In the genomic region with DNA sequence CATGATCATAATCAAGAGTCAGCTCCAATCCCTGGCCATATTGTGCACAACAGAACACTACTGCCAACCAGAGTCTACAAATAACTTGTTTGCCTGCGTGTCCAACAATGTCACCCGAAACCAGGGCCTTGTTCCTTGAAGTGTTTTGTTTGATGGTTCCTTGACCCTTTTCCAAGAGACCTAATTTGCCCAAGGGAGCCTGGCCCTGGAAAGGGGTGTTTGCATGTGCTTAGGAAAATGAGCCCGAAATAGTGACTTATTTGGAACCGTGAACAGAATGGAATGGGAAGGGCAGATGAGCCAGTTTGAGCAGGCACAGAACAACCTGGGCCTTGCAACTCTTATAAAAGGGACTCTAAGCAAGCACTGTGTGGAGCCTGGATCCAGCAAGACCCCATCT, we compare ENCODE assay signal across 18 mouse cellular contexts.
"Had no signal": no experiment of that assay in that cellular context is flagged by ENCODE, and none has a peak within 500 bp of the region (broad histone marks: within the 10 kb centered on the region; RNA-seq: fewer than 3 reads in every experiment).

No protein-coding gene starts in this region.

- H3K27ac ChIP-seq: intestine, embryonic 15.5 days; limb, embryonic 10.5 days; limb, embryonic 13.5 days; liver, embryonic 12.5 days; liver, embryonic 15.5 days; lung, embryonic 15.5 days; midbrain, embryonic 10.5 days; stomach, postnatal 0 days had no signal

- H3K4me2 ChIP-seq: intestine, embryonic 15.5 days; limb, embryonic 13.5 days; liver, embryonic 12.5 days; liver, embryonic 15.5 days; lung, embryonic 15.5 days had no signal

- H3K4me3 ChIP-seq: intestine, embryonic 15.5 days; limb, embryonic 10.5 days; limb, embryonic 13.5 days; liver, embryonic 12.5 days; liver, embryonic 15.5 days; lung, embryonic 15.5 days; megakaryocyte, embryonic 14.5 days; midbrain, embryonic 10.5 days had no signal

- H3K9ac ChIP-seq: intestine, embryonic 15.5 days; limb, embryonic 13.5 days; liver, embryonic 12.5 days; liver, embryonic 15.5 days; lung, embryonic 15.5 days had no signal

- H3K36me3 ChIP-seq: intestine, embryonic 15.5 days; limb, embryonic 10.5 days; limb, embryonic 13.5 days; liver, embryonic 12.5 days; liver, embryonic 15.5 days; lung, embryonic 15.5 days; midbrain, embryonic 10.5 days had no signal

- H3K9me3 ChIP-seq: intestine, embryonic 15.5 days; limb, embryonic 10.5 days; limb, embryonic 13.5 days; liver, embryonic 12.5 days; liver, embryonic 15.5 days; lung, embryonic 15.5 days; megakaryocyte, embryonic 14.5 days; midbrain, embryonic 10.5 days had no signal

- H3K4me1 ChIP-seq: limb, embryonic 13.5 days; liver, embryonic 12.5 days; liver, embryonic 15.5 days; lung, embryonic 15.5 days had no signal

- ATAC-seq: intestine, embryonic 15.5 days; liver, embryonic 12.5 days had no signal

- DNase-seq: kidney, adult 11 months; kidney, adult 9 months; kidney, postnatal 14 days; liver; lung, adult 18-20 months; lung, postnatal 10 days; lung, postnatal 36 days; midbrain, embryonic 14.5 days; thymus, postnatal 25 days had no signal

- H3K27me3 ChIP-seq: intestine, embryonic 15.5 days; limb, embryonic 13.5 days; liver, embryonic 12.5 days; liver, embryonic 15.5 days; lung, embryonic 15.5 days; megakaryocyte, embryonic 14.5 days had no signal
